Mouse (Mus musculus) MEL (cell line): ENCODE data around the gene Trim8.

ENCODE experiments used
- CHD2 ChIP-seq: IDR thresholded peaks from 2 replicates; pipeline ENCODE4 v1.6.1; 2011; ENCODE audit warnings: low read length, improper control_type of control experiment
- CTCF ChIP-seq, 3 experiments: IDR thresholded peaks in 2 of 3; conservative IDR thresholded peaks in 1 of 3; 2 replicates each; pipeline ENCODE4 v1.5.1; 2011 to 2012; ENCODE audit warnings: low read length in 3 of 3, low read depth in 2 of 3, mild to moderate bottlenecking in 2 of 3, improper control_type of control experiment in 1 of 3, inconsistent platforms in 1 of 3, mixed read lengths in 1 of 3, moderate library complexity in 1 of 3; ENCODE audit not compliant: control insufficient read depth in 1 of 3, insufficient read depth in 1 of 3, poor library complexity in 1 of 3, severe bottlenecking in 1 of 3
- E2F4 ChIP-seq: IDR thresholded peaks from 2 replicates; pipeline ENCODE4 v1.6.1; 2011; ENCODE audit warnings: low read depth, low read length, improper control_type of control experiment, borderline replicate concordance
- ETS1 ChIP-seq: IDR thresholded peaks from 2 replicates; pipeline ENCODE4 v1.6.1; 2012; ENCODE audit warnings: low read depth, mild to moderate bottlenecking, inconsistent platforms, low read length, improper control_type of control experiment, moderate library complexity
- MAFK ChIP-seq: IDR thresholded peaks from 2 replicates; pipeline ENCODE4 v1.6.1; 2011; ENCODE audit warnings: low read depth, mild to moderate bottlenecking, low read length, improper control_type of control experiment, borderline replicate concordance
- MAX ChIP-seq: IDR thresholded peaks from 2 replicates; pipeline ENCODE4 v1.6.1; 2011; ENCODE audit warnings: low read length, improper control_type of control experiment
- POLR2A ChIP-seq, 2 experiments: IDR thresholded peaks; 2 replicates each; pipeline ENCODE4 v1.6.1; 2011 to 2012; ENCODE audit warnings: low read length in 2 of 2, mild to moderate bottlenecking in 2 of 2, control low read depth in 1 of 2, improper control_type of control experiment in 1 of 2, low read depth in 1 of 2, moderate library complexity in 1 of 2; ENCODE audit not compliant: control insufficient read depth in 1 of 2, insufficient read depth in 1 of 2, poor library complexity in 1 of 2
- TBP ChIP-seq: IDR thresholded peaks from 2 replicates; pipeline ENCODE4 v1.8.0; 2011; ENCODE audit warnings: low read depth, low read length, improper control_type of control experiment
- ZC3H11A ChIP-seq: IDR thresholded peaks from 2 replicates; pipeline ENCODE4 v1.6.1; 2012; ENCODE audit warnings: low read depth, mild to moderate bottlenecking, inconsistent platforms, low read length, improper control_type of control experiment

GRCm38 (mm10) chr19:46524152-46524544, 22.6 kb downstream of the Trim8 start:
- TF ChIP-seq TBP: no peak
- no peak for TF ChIP-seq CHD2
- no peak for TF ChIP-seq POLR2A (IDR thresholded peaks at IDR 0.05; ENCODE audit: control insufficient read depth in 1 of 2, insufficient read depth in 1 of 2, low read depth in 1 of 2, low read length in 2 of 2, poor library complexity in 1 of 2)
- TF ChIP-seq MAFK: no peak
- TF ChIP-seq ZC3H11A: no peak
- TF ChIP-seq CTCF (IDR thresholded peaks at IDR 0.05 in 2 of 3, conservative IDR thresholded peaks at IDR 0.05 in 1 of 3; ENCODE audit: control insufficient read depth in 1 of 3, insufficient read depth in 1 of 3, low read depth in 2 of 3, low read length in 3 of 3, poor library complexity in 1 of 3, severe bottlenecking in 1 of 3): no peak
- TF ChIP-seq ETS1: no peak
- no peak for TF ChIP-seq E2F4
- no peak for TF ChIP-seq MAX
